Mouse (Mus musculus): ENCODE data around the gene Trim17. TPM values are rescaled to one million over a fixed set of nuclear protein-coding genes. Genes with fewer than 3 reads are reported as not detected.

Gene Trim17
- total RNA-seq (2022), result under 1 TPM; 0.21 to 0.59 (median 0.46) TPM

GRCm38 (mm10) chr11:58954420-58955142 is at the start of gene Trim17, which contains the start of gene Hist3h2a:
TSS of gene Trim17 (plus strand) at chr11:58954685.
TSS of gene Hist3h2a (plus strand) at chr11:58954685.
- peak; percentile 83 for DNase-seq

- no peak for DNase-seq
Observed at GRCm38 (mm10) chr11:58904838-58905237, 49.6 kb upstream of the Trim17 start.

GRCm38 (mm10) chr11:58913776-58914175 is 40.7 kb upstream of the Trim17 start:
- no peak for DNase-seq

GRCm38 (mm10) chr11:58914461-58915028 is 39.9 kb upstream of the Trim17 start:
- no peak for DNase-seq

GRCm38 (mm10) chr11:58916879-58917744 is 37.4 kb upstream of the Trim17 start:
- DNase-seq, result peak; percentile 22

GRCm38 (mm10) chr11:58917745-58918366 is 36.6 kb upstream of the Trim17 start, which contains the start of gene Btnl10:
TSS of gene Btnl10 (plus strand) at chr11:58917908.
- no peak for DNase-seq

- no peak for DNase-seq
Observed at GRCm38 (mm10) chr11:58918759-58919158, 35.7 kb upstream of the Trim17 start.

- no peak for DNase-seq
Observed at GRCm38 (mm10) chr11:58922420-58922819, 32.1 kb upstream of the Trim17 start.

GRCm38 (mm10) chr11:58926651-58927050 is 27.8 kb upstream of the Trim17 start:
- DNase-seq, result no peak

- no peak for DNase-seq
Observed at GRCm38 (mm10) chr11:58927053-58927452, 27.4 kb upstream of the Trim17 start.

GRCm38 (mm10) chr11:58927790-58928651 is 26.5 kb upstream of the Trim17 start:
- DNase-seq, result no peak

- DNase-seq, result no peak
Observed at GRCm38 (mm10) chr11:58929055-58929454, 25.4 kb upstream of the Trim17 start.

- DNase-seq, result no peak
Observed at GRCm38 (mm10) chr11:58929641-58930040, 24.8 kb upstream of the Trim17 start.

- no peak for DNase-seq
Observed at GRCm38 (mm10) chr11:58930254-58930653, 24.2 kb upstream of the Trim17 start.

GRCm38 (mm10) chr11:58931576-58931975 is 22.9 kb upstream of the Trim17 start:
- DNase-seq, result no peak

GRCm38 (mm10) chr11:58937909-58938308 is 16.6 kb upstream of the Trim17 start:
- no peak for DNase-seq

GRCm38 (mm10) chr11:58938322-58939087 is 16.0 kb upstream of the Trim17 start, which contains the start of gene Rnf187:
TSS of gene Rnf187 (minus strand) at chr11:58938916.
- DNase-seq, result peak; percentile 89

GRCm38 (mm10) chr11:58939088-58939439 is 15.4 kb upstream of the Trim17 start:
- DNase-seq, result no peak

- no peak for DNase-seq
Observed at GRCm38 (mm10) chr11:58944136-58944535, 10.3 kb upstream of the Trim17 start.

GRCm38 (mm10) chr11:58947306-58947705 is 7.2 kb upstream of the Trim17 start:
- no peak for DNase-seq

All from adrenal gland, adult 8-10 months (tissue).